Mouse (Mus musculus) CD4-positive helper T cell, adult 2 months (primary cell): ENCODE data around the gene 2010111I01Rik.
"Not testable (repeated sequence)": the region's sequence is repeated elsewhere in the genome, so short reads cannot be mapped to it uniquely, and the experiment has no call there.

ENCODE experiments used
- DNase-seq: peaks from one replicate; pipeline ENCODE4 v3.0.0-alpha.2; 2012; ENCODE audit warnings: low read depth, missing footprints, low spot score

2010111I01Rik gene

GRCm38 (mm10) chr13:63074676-63074991, 109.9 kb downstream of the 2010111I01Rik start:
- DNase-seq: no peak

GRCm38 (mm10) chr13:63075331-63075855, 110.7 kb downstream of the 2010111I01Rik start:
- DNase-seq: no peak

- no peak for DNase-seq
Observed at GRCm38 (mm10) chr13:63080191-63080590, 115.5 kb downstream of the 2010111I01Rik start.

GRCm38 (mm10) chr13:63080823-63081222, 116.1 kb downstream of the 2010111I01Rik start:
- no peak for DNase-seq

GRCm38 (mm10) chr13:63082555-63083136, 118.0 kb downstream of the 2010111I01Rik start:
- DNase-seq: no peak

GRCm38 (mm10) chr13:63083139-63083538, 118.4 kb downstream of the 2010111I01Rik start:
- DNase-seq: not testable (repeated sequence)

- DNase-seq: no peak
Observed at GRCm38 (mm10) chr13:63083663-63084062, 119.0 kb downstream of the 2010111I01Rik start.

GRCm38 (mm10) chr13:63087865-63088683, 123.4 kb downstream of the 2010111I01Rik start:
- no peak for DNase-seq

GRCm38 (mm10) chr13:63089513-63089912, 124.8 kb downstream of the 2010111I01Rik start:
- DNase-seq: no peak

GRCm38 (mm10) chr13:63091246-63091645, 126.6 kb downstream of the 2010111I01Rik start:
- no peak for DNase-seq

GRCm38 (mm10) chr13:63092299-63092698, 127.6 kb downstream of the 2010111I01Rik start:
- no peak for DNase-seq

GRCm38 (mm10) chr13:63092874-63093273, 128.2 kb downstream of the 2010111I01Rik start:
- DNase-seq: no peak

GRCm38 (mm10) chr13:63093636-63094035, 128.9 kb downstream of the 2010111I01Rik start:
- DNase-seq: no peak

GRCm38 (mm10) chr13:63094317-63095131, 129.8 kb downstream of the 2010111I01Rik start:
- no peak for DNase-seq

- DNase-seq: no peak
Observed at GRCm38 (mm10) chr13:63096764-63097163, 132.1 kb downstream of the 2010111I01Rik start.

- DNase-seq: no peak
Observed at GRCm38 (mm10) chr13:63097440-63097930, 132.8 kb downstream of the 2010111I01Rik start.

GRCm38 (mm10) chr13:63101761-63102160, 137.1 kb downstream of the 2010111I01Rik start:
- DNase-seq: no peak

GRCm38 (mm10) chr13:63102848-63103585, 138.3 kb downstream of the 2010111I01Rik start:
- no peak for DNase-seq

- no peak for DNase-seq
Observed at GRCm38 (mm10) chr13:63106574-63106973, 141.9 kb downstream of the 2010111I01Rik start.

- no peak for DNase-seq
Observed at GRCm38 (mm10) chr13:63108601-63109000, 143.9 kb downstream of the 2010111I01Rik start.
